Mouse (Mus musculus) fat pad, adult 2 months (tissue): Measurements from ENCODE around the gene Car5a.

ENCODE experiments used
- DNase-seq: peaks from one replicate; pipeline ENCODE4 v3.0.0-alpha.2; 2011; ENCODE audit warnings: low read depth, low spot score; ENCODE audit errors: extremely low read depth

The Car5a gene

DNA sequence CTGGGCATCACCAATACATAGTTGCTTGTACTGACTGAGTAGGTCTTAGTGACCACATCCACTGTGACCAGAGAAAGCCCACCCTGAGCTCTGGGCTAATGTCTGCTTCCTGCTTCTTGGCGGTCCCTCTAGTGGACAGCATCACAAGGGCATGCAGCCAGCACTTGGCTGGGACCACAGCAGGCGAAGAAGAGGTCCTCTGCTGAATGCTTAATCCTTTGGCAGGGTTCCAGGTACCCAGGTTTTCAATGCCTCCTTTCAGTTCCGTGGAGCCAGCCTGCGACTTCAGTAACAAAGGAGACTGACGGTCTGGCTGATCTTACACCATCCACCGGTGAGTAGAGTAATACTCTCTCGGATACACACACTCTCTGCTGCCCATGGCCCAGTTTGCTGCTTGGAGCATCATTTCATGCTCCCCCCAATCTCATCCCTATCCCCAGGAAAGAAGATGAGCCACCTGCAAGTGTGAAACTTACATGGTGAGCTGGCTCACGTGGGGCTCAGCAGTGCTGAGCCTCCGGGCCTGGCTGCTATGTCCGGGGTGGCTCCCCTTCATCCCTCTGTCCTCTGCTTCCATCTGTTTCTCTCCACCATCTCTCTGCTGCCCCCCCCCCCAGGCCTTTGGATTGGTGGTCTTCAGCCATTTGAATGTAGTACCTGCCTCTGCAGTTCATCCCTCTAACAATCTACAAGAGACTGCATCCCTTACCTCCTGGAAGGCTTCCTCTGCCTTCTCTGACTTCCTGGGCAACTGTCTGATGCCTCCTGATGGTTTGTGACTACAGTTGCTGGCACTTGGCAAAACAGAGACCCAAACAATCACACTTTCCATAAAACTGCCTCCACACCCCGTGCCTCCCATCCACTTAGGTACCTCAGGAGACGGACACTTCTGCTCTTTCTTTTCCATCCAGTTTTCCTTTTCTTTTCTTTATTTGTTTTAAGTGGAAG is 9.1 kb downstream of the Car5a start:
- no peak for DNase-seq

DNA sequence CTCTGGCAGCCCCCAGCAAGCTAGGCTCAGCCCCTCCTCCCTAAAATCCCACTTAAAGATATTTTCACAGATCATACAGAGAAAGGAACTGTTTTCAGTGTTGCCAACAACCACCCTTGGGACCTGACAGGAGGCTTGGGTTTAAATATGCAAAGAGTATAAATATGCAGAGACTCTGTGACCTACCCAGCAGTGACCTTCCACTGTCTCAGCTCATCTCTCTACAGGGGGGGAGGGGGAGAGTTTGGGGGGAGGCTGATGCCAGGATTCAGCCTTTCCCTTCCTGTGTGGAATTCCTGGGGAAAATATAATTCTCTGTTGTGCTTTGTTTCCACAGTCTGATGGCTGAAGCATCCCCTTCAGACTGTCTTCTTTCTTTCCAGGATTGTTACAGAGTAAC is 9.8 kb downstream of the Car5a start:
- no peak for DNase-seq

DNA sequence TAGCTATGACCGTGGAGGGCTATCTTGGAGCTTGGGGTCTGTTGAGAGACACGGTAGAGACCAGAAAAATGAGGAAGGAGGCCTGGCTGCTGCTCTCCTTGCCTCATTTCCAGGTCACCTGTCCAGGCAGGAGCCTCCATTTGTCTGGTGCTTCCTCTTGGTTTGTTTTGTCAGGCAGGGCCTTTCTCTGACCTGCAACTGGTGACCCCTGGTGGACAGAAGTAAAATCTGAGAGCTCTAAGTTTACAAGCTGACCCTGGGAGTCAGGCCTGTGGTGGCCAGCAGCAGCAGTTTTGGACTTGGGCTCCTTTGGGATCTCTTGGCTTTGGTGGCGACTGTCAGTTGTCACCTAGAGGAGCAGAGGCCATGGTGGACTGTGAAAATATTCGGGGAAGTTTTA is 10.2 kb downstream of the Car5a start:
- no peak for DNase-seq

DNA sequence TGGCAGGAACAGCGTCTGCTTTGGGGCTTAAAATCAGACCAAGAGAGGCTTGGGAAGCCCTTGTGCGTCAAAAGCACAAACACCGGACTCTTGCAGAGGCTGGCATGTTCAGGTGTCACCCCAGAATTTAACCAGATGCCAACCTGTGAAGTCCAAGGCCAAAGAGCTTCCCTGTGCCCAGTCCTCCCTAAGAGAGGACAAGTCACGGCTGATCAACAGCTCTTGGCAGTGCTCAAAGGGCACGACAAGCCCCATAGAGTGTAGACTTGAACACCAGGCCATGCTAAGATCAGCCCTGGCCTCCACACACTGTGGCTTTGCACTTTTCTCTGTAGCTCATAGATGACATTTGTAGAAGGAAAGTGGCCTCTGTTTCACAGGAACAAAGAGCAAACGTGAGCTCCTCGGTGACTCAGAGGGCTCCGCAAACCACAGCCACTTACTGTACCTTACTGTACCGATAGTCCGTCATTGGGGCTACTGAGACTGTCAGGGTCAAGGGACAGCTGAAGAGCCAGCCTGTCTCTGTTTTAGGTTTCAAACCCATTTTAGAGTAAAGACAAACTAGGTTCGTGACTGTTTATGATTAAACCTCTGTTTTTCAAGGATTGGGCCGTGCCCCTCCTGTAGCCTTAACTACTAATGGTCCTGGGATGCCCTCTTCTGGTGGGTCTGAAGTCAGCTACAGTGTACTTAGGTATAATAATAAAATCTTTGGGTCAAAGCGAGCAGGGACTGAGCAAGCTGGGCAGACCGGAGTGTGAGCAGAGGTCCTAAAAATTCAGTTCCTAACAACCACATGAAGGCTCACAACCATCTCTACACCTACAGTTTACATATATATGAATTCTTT is 11.8 kb downstream of the Car5a start:
- DNase-seq, result no peak

DNA sequence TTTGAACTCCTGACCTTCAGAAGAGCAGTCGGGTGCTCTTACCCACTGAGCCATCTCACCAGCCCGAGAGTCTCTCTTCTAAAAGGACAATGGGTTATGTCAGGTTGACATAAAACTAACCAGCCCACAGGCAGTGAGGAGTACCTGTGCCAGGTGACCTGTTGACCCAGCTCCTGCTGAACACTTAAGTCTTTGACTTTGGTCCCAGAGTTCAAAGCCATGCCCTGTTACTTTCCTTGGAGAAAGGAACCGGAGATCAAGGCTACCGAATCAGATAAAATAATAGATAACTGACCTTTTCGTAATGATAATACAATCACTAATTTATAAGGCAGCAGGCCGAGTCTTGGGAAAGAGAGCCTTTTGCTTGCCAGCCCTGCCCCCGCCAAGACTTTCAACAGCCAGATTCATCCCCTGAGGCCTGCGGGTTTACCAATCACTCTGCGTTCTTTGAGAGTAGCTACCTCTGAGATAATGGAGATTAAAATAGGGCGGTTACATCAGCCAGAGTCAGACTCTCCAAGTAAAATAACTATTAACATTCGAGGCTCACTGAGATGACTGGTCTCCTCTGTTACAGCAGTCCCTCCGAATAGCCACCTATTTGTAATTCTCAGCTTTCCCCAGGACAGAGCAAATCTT is 12.6 kb downstream of the Car5a start:
- peak; percentile 99 for DNase-seq

DNA sequence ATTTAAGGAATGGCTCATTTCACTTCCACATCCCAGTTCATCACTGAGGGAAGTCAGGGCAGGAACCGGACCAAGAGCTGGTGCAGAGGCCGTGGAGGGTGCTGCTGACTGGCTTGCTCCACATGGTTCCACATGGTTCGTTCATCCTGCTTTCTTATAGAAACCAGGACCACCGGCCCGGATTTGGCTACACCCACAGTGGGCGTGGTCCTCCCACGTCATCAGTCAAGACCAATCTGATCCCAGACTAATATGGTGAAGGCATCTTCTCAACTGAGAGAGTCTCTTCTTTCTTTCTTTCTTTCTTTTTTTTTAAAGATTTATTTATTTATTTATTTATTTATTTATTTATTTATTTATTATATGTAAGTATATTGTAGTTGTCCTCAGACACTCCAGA is 13.1 kb downstream of the Car5a start:
- DNase-seq, result no peak

DNA sequence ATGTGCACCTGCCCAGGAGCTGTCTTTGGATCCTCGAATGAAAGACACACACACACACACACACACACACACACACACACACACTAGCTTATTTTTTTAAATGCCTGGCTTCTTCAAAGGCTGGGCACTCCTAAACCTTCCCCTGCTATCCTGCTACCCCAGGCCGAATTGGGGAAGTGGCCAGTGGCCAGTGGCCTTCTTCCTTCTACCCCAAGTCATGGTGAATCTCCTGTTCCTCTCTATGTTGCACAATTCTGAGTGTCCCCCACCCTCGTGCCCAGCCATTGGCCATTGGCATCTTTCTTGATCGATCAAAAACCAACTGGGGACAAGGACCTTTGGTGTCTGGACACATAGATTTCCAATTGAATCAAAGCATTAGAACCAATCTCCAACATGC is 14.7 kb downstream of the Car5a start:
- DNase-seq, result no peak

DNA sequence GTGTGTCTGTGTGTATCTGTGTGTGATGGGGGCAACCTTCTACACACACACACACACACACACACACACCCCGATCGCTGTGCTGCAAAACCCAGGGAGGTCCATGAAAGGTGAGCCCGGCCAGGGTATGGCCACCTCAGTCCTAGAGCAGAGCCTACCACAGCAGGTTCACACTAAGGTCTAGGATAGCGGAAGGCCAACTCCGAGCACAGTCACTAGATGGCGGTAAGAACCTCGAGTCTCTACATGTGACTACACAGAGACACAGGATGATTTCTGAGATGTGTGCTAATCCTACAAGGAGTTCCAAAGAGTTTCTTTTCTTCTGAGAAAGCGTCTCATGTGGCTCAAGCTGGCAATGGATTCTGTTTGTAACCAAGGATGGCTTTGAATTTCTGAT is 17.4 kb downstream of the Car5a start:
- DNase-seq, result no peak

DNA sequence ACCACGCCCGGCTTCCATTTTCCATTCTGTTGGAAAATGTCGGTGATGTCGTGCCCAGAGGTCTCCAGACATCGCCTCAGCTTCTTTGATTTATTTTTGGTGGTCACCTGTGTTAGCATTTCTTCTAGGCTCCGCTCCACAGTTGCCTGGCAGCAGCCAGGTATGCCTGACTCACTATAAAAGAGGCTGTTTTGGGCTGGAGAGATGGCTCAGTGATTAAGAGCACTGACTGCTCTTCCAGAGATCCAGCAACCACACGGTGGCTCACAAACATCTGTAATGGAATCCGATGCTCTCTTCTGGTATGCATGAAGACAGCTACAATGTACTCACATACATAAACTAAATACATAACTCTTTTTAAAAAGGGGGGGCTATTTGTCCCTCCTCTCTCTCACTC is 18.4 kb downstream of the Car5a start:
- DNase-seq, result no peak

DNA sequence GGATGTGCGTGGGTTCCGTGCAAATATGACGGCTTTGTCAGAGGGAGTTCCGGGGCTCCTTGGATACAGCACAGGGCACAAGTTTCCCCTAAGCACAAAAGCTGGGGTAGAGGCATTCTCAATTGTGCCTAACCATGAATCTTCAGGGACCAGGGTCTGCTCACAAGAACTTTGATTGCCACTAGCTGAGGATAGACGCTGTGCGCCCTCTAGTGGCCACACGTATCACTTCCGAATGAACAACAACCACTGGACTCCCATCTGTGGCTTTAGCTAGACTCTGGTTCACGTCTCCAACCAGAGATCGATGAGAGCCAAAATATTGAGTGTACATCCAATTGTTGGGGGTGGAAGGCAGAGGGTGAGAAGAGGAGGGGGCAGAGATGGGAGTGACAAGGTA is 19.1 kb downstream of the Car5a start:
- no peak for DNase-seq

DNA sequence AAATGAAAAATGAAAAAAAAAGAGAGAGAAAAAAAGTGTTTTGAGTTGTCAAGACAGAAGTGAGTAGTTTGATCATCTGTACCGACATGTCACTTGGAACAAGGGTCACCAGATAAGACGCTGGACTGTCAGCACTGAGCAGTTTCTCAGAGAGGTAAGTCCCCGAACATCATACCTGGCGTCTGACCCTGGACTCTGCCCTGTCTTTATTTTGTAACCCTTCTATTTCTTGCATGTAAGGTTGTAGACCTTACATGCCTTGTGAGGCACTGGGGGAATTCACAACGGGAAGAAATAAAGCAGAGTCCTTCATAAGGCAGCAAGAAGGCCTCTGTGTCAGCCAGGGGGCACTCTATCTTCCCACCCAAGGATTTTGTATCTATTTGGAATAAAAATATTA is 20.0 kb downstream of the Car5a start:
- no peak for DNase-seq

DNA sequence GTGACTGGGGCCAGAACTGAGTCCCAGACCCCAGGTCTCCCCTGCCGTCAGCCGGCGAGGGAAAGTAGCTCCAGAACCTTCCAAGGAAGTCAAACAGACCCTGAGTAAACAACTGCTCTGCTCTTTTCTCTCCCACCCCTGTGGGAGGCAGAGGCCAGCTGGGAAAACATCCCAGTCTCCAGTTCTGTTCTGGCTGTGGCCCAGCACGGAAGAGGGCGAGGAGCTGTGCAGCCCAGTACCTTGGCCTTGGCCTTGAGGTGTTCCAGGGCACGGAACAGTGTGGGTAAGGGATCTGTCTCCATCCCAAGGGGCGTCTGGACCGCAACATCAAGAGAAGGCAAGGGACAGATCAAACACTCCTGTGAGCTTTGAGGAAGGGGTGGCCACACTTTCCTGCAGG is 22.6 kb downstream of the Car5a start:
- DNase-seq, result no peak

DNA sequence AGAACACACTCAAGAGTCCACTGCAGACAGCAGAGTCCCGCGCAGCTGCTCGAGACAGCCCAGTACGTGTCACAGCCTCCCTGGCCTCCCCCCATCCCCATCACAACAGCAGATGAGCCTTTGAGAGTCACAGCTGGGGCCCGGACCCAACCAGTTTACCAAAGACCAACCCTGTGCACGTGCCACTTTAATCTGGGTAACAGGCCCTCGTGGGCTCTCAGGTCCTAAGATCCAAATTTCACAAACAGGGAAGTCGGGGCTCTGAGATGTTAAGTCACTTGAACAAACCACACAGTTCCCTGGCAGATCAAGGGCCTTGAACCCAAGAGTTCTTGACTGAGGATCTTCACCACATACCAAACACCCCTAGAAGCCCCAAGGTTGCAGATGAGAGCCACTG is 23.1 kb downstream of the Car5a start:
- no peak for DNase-seq

DNA sequence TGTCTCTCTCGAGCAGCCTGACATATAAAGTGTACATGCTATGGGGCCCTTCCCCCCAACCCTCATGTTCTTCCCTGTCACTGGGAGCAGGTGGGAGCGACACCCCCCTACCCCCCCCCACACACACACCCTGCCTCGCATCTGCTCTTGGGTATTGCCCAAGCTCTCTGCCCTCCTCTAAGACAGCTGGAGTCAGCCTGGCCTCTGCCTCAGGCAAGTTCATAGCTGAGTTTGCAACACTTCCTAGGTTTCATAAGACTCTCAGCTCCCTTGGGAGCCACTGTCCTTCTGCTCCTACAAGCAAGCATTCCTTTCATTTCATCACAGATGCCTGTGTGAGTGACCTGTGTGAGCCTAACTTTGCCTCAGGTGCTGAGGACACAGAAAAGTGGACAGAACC is 25.0 kb downstream of the Car5a start:
- DNase-seq, result peak; percentile 87

DNA sequence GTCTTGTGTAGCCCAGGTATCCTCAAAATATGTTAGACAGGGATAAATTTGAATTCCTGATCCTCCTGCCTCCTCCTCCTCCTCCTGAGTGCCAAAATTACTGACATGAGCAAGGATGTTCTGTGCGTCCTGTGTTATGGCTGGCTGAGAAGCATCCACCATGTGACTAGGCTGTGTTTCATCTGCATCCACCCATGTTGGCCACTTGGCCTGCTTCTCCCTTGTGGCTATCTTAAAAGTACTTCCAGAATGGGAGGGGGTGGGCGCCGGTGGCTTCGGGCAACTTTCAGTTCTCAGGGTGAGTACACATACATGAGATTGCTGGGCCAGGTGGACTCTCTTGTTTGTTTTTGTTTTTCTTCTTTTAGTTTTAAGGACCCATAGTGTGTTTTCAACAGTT is 25.5 kb downstream of the Car5a start:
- DNase-seq, result no peak

DNA sequence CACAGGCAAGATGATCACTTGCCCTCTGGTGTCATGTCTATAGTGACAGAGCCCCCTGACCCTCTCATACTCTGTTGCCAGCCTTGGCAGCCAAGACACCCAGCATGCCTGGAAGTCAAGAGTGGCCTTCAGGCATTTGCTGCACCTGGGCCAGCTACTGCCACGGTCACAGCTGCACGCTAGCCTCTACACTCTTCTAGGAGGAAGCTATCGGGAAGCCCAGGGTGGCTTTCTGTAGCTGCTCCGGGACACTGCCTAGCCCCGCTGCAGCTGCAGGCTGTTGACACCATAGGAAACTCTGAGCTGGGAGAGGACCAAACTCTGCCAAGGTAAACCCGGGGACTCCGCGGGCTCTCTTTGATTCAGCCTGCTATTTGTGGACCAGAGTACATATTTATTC is 31.3 kb downstream of the Car5a start:
- DNase-seq, result no peak

DNA sequence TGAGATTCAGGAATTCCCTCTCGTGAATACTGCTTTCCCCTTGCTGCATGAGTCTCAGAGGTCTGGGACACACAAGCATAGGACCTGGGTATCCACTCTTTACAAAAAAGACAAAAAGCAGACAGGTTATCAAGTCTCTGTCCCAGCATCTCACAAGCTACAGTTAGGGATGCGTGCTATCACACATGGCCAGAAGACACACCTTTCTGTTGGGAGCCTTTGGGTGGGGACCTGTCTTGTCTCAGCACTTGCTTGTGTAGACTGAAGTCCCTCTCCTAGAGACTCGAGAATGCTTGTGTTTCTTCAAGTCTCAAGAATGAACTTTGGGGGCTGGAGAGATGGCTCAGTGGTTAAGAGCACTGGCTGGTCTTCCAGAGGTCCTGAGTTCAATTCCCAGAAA is 31.9 kb downstream of the Car5a start:
- DNase-seq, result no peak

DNA sequence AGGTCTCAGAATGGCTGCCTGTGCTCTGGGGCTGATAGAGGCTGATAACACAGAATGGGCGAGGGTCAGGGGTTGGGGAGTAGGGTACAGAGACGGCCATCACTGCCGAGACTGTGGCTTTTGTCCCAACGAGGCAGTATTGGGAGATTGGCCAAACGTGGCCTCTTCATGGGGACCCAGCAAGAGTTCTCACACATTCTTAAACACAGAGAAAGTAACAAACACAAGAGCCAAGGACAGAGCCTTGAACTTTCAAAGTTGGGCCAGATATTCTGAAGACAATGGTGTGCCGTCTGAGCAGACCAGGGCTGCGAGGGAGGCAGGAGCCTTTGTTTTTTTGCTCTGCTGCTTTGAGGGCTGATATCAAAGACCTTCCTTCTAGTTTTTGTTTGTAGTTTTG is 32.7 kb downstream of the Car5a start:
- DNase-seq, result no peak

DNA sequence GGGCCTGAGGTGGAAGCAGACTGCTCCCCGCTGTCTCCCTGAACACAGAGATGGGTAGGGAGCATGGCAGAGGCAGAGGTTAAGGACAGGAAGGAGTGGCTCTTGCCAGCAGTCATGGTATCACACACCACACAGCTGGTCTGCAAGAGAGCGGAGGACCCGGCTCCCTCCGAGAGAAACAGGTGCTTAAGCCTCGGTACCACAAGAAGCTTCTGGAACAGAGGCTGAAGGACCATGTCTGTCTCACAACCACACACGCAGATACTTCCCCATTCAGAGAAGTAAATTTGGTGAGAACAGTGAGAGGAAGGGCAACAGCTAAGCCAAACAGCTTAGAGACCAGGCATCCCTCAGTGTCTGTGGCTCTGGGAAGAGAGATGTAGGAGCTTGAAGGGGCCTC is 33.3 kb downstream of the Car5a start:
- DNase-seq, result no peak

DNA sequence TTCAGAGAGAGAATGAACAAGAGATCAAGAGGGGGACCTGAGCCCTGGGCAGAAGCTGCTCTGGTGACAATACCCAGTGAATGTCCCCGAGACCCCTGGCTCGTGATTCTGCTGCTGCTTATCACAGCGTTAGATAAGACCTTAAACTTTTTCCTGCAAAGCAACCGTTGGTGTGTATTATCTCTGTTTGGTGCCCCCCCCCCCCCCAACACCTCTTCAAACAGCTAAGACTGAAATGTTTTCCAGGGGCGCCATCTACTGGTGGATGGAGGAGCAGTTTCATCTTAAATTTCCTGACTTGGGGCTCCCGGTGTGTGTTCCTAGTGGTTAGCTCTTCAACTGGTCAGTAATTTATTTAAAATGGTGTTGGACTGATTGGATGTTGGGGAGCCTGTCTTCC is 35.0 kb downstream of the Car5a start:
- no peak for DNase-seq

DNA sequence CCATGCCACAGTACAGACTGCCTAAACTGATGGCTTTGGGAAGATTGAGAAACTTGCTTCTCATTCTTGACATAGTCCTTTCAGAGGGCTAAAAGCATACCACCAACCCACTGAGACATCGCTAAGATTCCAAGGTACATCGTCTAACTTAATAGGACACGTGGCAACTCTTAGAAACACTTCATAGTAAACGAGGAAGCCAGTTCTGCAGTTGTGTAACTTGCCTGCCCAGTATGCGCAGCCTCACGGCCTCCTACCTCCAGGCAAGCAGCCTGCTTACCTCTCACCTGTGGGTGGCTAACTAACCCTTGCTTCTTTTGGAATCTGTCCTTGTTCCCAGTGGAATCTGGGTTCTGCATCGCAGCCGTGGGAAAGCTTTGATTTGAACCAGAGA is 35.6 kb downstream of the Car5a start:
- DNase-seq, result peak; percentile 61
